Mouse (Mus musculus) T-helper 1 cell (primary cell): Measurements from ENCODE around the gene Olfr960.

Source experiments
- in situ Hi-C: fragments of 300-600 bp; cut with MboI, MseI; formaldehyde crosslinking; loops from one replicate; pipeline ENCODE4 v1.15.1; 2025; ENCODE audit warnings: high pct_unique_total_duplicates

Gene Olfr960

GRCm38 (mm10) chr9:39621073-39621472 is at the start of gene Olfr960:
TSS of gene Olfr960 (plus strand) at chr9:39621373.
- in situ Hi-C loops = no loop called here

DNA sequence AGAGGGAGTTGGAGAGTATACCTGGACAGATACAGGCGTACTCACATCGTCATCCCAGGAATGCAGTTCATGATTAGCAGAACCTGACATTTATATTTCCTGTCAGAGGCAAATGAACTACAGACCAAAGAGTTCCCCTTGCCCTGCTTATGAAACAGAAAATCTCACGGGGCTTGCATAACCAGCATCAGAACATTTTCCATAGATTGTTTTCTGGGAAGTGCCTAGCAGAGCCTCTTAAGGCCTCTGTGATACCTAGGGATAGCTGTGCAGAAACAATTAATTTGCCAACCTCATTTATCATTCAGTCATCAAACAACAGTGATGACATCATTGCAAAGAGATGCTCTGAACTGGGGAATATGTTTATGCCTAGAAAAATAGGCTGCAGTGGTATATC is 45.7 kb upstream of the Olfr960 start, which contains the start of gene Olfr959:
TSS of gene Olfr959 (minus strand) at position 101 of the 400 bp plus-strand sequence.
- in situ Hi-C loops = no loop called here

- in situ Hi-C loops = no loop called here
Observed at GRCm38 (mm10) chr9:39577050-39577449, 44.1 kb upstream of the Olfr960 start.

- in situ Hi-C loops = no loop called here
Observed at GRCm38 (mm10) chr9:39602536-39603332, 18.4 kb upstream of the Olfr960 start.

GRCm38 (mm10) chr9:39603333-39603845 is 17.8 kb upstream of the Olfr960 start:
- in situ Hi-C loops = no loop called here

DNA sequence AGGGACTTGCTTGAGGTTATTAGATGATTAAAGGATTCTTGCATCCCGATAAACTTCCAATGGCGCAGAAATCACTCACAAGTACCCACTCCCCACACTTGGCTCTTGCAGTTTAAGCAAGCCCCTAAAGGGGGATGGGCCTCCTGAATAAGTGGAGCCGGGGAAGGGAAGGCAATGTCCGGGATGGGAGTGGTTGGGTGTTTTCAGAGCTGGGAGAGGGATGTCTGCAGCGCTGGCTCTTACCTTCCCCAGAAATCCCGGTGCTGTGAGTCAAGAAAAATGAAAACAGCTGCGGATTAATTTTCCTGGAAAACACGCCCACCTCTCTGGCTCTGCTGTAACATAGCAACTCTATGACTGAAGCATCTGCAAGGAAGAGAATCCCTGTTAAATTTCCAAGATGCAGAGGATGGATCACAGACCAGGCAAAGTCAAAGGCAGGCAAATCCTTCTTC is 17.1 kb upstream of the Olfr960 start, which contains the start of gene AW551984:
TSS of gene AW551984 (minus strand) at position 405 of the 455 bp plus-strand sequence.
- in situ Hi-C loops = no loop called here

DNA sequence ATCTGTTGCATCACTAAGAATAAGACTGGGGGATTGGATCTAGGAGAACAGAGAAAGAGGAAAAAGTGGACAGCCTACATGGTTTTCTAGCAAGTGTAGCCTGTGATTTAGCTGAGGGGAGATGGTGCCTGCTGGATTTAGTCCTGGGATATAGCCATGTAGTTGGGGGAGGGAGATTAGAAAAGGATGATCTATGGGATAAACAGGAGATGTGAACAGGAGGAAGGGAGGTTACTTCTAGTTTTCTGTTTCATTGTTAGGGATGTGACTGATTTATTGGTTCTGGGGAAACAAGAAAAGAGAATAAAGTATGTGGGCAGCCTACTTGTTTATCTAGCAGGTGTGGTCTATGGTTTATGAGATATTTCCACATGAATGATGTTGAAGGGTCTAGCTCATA is 12.7 kb upstream of the Olfr960 start:
- in situ Hi-C loops = no loop called here

- in situ Hi-C loops = no loop called here
Observed at GRCm38 (mm10) chr9:39610355-39610754, 10.8 kb upstream of the Olfr960 start, which contains the start of gene Olfr148. TSS of gene Olfr148 (plus strand) at chr9:39610655.

- in situ Hi-C loops = no loop called here
Observed at GRCm38 (mm10) chr9:39611953-39612352, 9.2 kb upstream of the Olfr960 start.

GRCm38 (mm10) chr9:39623783-39624182 is 2.6 kb downstream of the Olfr960 start:
- in situ Hi-C loops = no loop called here

DNA sequence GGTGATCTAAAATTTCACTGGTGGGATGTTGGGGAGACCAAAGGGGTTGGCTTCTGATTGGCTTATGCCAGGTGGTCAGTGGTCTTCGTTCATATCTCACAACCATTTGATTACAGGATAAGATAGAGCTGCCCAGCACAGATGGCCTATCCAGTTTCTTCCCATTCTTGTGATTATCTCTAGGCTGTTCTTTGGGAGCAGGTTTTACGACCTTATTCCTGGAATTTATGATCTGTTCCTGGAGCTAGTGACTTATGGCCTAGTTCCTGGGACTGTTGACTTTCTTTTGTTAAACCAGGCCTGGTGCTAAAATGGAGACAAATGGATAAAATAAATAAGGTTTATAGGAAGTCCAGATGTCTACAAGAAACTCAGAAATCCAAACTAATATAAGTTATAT is 3.5 kb downstream of the Olfr960 start:
- in situ Hi-C loops = no loop called here

DNA sequence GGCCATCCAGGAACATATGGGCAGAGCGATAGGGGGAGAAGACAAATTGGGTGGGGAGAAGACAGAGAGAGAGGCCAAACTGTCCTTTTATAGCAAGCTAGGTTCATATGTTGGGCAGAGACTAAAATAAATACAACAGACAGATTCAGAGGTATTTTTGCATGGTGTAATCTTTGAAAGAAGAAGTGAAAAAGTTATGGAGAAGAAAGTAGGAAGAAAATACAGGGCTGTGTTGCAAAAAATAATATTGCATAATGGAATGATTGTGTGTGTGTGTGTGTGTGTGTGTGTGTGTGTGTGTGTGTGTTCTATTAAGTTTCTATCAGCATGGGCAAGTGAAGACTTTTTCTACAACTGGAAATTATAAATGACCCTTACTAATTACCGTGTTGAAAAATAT is 7.9 kb downstream of the Olfr960 start:
- in situ Hi-C loops = no loop called here

DNA sequence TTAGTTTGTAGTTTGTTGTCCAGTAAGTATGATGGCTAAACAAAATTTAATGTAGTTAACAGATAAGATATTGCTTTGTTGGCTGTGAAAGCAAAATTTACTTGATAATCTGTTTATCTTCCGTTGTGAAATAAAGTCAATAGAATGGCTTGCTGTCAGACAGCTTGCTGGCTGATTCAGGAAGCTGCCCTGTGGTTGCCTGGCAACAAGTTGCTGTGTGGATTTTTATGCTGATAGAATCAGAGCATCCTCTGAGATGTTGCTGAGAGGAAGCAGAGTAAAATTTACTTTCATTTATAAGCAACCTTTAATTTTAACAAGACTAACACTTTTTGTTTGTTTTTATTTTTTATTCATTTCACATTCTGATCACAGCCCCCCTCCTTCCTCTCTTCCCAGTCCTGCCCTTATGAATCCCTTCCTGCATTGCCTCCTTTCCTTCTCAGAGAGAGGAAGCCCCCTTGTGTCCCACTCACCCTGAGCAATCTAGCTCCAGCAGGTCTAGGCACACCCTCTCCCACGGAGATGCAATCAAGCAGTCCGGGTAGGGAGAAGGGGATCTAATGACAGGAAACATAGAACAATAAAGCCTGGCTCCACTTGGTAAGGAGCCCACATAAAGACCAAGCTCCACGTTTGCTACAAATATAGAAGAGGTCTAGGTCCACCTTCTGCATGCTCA is 12.9 kb downstream of the Olfr960 start:
- in situ Hi-C loops = no loop called here

GRCm38 (mm10) chr9:39644785-39645184 is 23.6 kb downstream of the Olfr960 start, which contains the start of gene Olfr961:
TSS of gene Olfr961 (plus strand) at chr9:39645085.
- in situ Hi-C loops = no loop called here

GRCm38 (mm10) chr9:39647382-39647781 is 26.2 kb downstream of the Olfr960 start:
- in situ Hi-C loops = no loop called here

DNA sequence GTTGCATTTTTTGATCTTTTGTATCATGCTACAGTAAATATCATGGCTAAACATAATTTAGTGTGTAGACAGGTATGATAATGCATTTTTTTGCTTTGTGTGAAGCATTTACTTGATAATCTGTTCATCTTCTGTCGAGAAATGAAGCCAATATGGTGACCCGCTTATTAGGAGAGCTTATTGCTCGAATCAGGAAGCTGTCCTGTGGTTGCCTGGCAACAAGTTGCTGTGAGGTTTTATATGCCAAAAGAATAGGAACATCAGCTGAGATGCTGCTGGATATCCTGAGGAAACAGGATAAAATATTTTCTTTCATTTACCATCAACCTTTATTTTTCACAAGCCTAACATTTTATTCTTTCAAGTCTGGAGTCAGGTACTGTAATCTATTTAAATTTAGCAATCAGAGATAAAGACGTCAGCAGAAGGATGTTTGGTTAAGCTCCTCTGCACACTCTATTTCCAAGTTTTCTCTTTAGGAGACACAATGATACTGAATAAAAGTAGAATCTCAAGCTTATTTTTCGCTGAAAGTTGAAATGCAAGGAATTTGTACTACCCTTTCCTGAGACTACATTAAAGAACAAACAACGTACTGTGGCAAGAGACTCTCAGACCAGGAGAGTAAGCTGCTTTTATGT is 33.7 kb downstream of the Olfr960 start:
- in situ Hi-C loops = no loop called here

- in situ Hi-C loops = no loop called here
Observed at GRCm38 (mm10) chr9:39666905-39667304, 45.7 kb downstream of the Olfr960 start, which contains the start of gene Olfr963. TSS of gene Olfr963 (plus strand) at chr9:39667205.

GRCm38 (mm10) chr9:39669723-39670122 is 48.5 kb downstream of the Olfr960 start:
- in situ Hi-C loops = no loop called here
